ENCODE assay signal across 19 mouse cellular contexts in genomic region chr12:53320526-53320925, GRCm38 (mm10).
A peak's percentile ranks its signal among the peaks of the same experiment; 100 is the strongest.
DNase-seq lines count a peak whose midpoint lies in the region; ATAC-seq and TF ChIP-seq lines count a peak whose summit lies in the region.
"Had no signal": no experiment of that assay in that cellular context is flagged by ENCODE, and none has a peak within 500 bp of the region (broad histone marks: within the 10 kb centered on the region; RNA-seq: fewer than 3 reads in every experiment).

No protein-coding gene starts in this region.

- no peak overlapping the region for H3K4me3 ChIP-seq in heart, embryonic 12.5 days
- no peak overlapping the region for H3K4me3 ChIP-seq in kidney, postnatal 0 days (replicated peaks; ENCODE audit: low read depth, low read length)
- H3K4me3 ChIP-seq: heart, embryonic 15.5 days; midbrain, embryonic 10.5 days had no signal

- no peak overlapping the region for H3K9ac ChIP-seq in heart, embryonic 12.5 days
- no peak overlapping the region for H3K9ac ChIP-seq in kidney, postnatal 0 days (ENCODE audit: low read depth, low read length)
- H3K9ac ChIP-seq: forebrain, postnatal 0 days; heart, embryonic 15.5 days; hindbrain, embryonic 14.5 days had no signal

- no peak for TF ChIP-seq CTCF in kidney, postnatal 0 days (IDR thresholded peaks at IDR 0.05; ENCODE audit: low read depth)

- no peaks in the 10 kb centered on the region for H3K27me3 ChIP-seq in heart, embryonic 12.5 days (replicated peaks)
- H3K27me3 ChIP-seq in kidney, postnatal 0 days (ENCODE audit: insufficient read depth, low read length): no peaks in the 10 kb centered on the region
- H3K27me3 ChIP-seq: heart, embryonic 15.5 days had no signal

- no peak overlapping the region for H3K27ac ChIP-seq in heart, embryonic 12.5 days (ENCODE audit: poor library complexity, severe bottlenecking)
- no peak overlapping the region for H3K27ac ChIP-seq in kidney, postnatal 0 days
- H3K27ac ChIP-seq: heart, embryonic 15.5 days; hindbrain, embryonic 14.5 days; macrophage; midbrain, embryonic 10.5 days had no signal

- DNase-seq in heart, adult 11 months: peak; percentile 86
- peak; percentile 53 for DNase-seq in kidney, postnatal 0 days (ENCODE audit: low spot score)
- DNase-seq in kidney, postnatal 4 days: no peak
- peak; percentile 2 for DNase-seq in ES-CJ7 (ENCODE audit: low read depth, low spot score)
- peak; percentile 16 for DNase-seq in ZHBTc4 (ENCODE audit: low read depth, low spot score)
- DNase-seq in layer of hippocampus, adult 8-10 months (ENCODE audit: low spot score in 2 of 2): no peak
- DNase-seq: cerebellum, adult 2 months; cerebellum, postnatal 36 days; kidney, adult 11 months; layer of hippocampus, postnatal 36 days; liver; right cerebral cortex, adult 18-20 months; thymus, postnatal 25 days had no signal

- ATAC-seq in heart, embryonic 12.5 days (ENCODE audit: insufficient number of reproducible peaks, low FRiP score): no peak
- ATAC-seq in kidney, postnatal 0 days (replicated peaks; ENCODE audit: low FRiP score, low read depth): no peak
- ATAC-seq: forebrain, postnatal 0 days had no signal

- no peaks in the 10 kb centered on the region for H3K9me3 ChIP-seq in heart, embryonic 12.5 days (replicated peaks)
- H3K9me3 ChIP-seq in kidney, postnatal 0 days (replicated peaks; ENCODE audit: low read length): no peaks in the 10 kb centered on the region
- H3K9me3 ChIP-seq: heart, embryonic 15.5 days; midbrain, embryonic 10.5 days had no signal

- no peak overlapping the region for H3K4me2 ChIP-seq in heart, embryonic 12.5 days
- no peak overlapping the region for H3K4me2 ChIP-seq in kidney, postnatal 0 days (ENCODE audit: low read length)
- H3K4me2 ChIP-seq: heart, embryonic 15.5 days; hindbrain, embryonic 14.5 days had no signal

- peaks cover 3% of the 10 kb centered on the region; the same call in 1 of the 2 replicates for H3K4me1 ChIP-seq in heart, embryonic 12.5 days (replicated peaks)
- H3K4me1 ChIP-seq in kidney, postnatal 0 days (replicated peaks; ENCODE audit: insufficient read depth, low read length): no peaks in the 10 kb centered on the region
- H3K4me1 ChIP-seq: heart, embryonic 15.5 days had no signal

- 80% methylated on average over 2 of the region's 2 CpGs for WGBS in heart, embryonic 12.5 days
- WGBS in kidney, postnatal 0 days: 68% methylated on average over 2 of the region's 2 CpGs

- H3K36me3 ChIP-seq in heart, embryonic 12.5 days: no peaks in the 10 kb centered on the region
- no peaks in the 10 kb centered on the region for H3K36me3 ChIP-seq in kidney, postnatal 0 days (ENCODE audit: insufficient read depth, low read length)
- H3K36me3 ChIP-seq: heart, embryonic 15.5 days; midbrain, embryonic 10.5 days had no signal

Comparison
In these comparisons a context has a peak if more than half of its experiments do, and no peak if none do; other contexts are left out.
1. DNase-seq: peak in heart, adult 11 months (single experiment), kidney, postnatal 0 days (single experiment), ES-CJ7 (single experiment) and ZHBTc4 (single experiment); none in kidney, postnatal 4 days (0 of 2) and layer of hippocampus, adult 8-10 months (0 of 2).